Mouse (Mus musculus) frontal cortex, postnatal 14 days (tissue): ENCODE data around the gene Sh3rf3.

Experiments used
- DNase-seq, 2 experiments: peaks; one replicate each; pipeline ENCODE4 v3.0.0; 2022; ENCODE audit warnings: low spot score in 2 of 2

Sh3rf3 gene

DNA sequence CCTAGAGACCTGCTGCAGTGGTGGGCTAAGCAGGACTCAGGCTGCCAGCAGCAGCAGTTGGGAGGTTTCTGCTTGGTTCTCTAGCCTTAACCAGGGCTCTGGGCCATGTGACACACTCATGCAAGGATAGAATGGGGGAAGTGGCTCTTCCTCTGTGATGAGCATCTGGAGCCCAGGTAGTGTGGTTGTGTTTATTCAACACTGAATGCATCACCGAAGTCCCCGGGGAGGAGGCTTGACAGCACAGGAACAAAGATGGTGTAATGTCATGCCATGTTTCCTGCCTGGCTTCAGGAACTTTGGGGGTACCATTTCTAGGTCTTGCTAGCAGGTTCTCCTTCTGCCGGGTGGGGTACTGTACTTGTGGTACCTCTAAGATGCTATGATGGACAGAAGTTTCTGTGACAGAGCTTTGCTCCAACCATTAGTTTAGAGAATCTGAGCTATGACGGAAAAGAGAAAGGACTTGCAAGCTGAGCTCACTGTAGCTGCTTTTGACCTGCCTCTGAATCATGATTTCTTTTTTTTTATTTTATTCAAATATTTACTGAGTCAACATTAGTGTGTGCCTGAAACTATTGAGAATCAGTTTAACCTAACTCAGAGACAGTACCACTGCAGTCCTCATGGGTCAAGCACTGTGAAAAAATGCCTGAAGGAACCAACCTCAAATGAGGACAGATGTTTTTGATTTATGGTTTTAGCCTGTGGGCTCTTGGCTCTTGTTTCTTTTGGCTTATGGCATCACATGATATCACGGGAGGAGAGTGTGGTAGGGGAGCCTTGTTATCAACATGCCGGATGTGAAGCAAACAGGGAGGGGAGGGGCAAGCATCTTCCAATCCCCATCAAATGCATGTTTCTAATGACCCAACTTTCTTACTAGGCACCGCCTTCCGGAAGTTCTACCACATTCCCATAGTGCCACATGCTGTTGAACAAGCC lies 102.4 kb downstream of the Sh3rf3 start:
- DNase-seq, result no peak

DNA sequence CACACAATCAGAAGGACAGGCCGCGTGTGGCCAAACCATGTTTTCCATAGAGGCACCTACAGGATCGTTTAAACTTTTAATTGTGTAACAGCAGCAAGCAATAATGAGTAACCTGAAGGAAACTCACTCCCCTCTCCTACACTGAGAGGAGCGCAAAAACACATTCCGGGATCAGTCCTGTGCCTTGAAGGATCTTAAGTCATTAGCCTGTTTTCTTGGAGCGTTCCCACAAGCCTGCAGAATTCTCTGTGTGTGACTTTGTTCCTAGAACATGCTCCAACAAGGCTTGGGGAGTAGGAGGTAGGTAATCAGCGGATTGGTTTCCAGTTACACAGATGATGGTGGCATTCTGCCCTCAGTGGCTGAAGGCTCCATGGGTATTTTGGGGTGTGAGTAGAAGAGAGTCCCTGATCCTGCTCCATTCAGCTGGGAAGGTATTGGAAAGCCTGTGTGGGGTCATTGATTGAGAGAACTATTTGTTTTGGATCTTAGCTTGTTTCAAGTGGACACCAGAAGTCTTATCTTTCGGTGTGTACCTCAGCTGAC lies 108.6 kb downstream of the Sh3rf3 start:
- DNase-seq, result no peak

- no peak for DNase-seq
Measured at GRCm38 (mm10) chr10:58922216-58922829, 109.2 kb downstream of the Sh3rf3 start.

- no peak for DNase-seq
Measured at GRCm38 (mm10) chr10:58922993-58923392, 109.8 kb downstream of the Sh3rf3 start.

DNA sequence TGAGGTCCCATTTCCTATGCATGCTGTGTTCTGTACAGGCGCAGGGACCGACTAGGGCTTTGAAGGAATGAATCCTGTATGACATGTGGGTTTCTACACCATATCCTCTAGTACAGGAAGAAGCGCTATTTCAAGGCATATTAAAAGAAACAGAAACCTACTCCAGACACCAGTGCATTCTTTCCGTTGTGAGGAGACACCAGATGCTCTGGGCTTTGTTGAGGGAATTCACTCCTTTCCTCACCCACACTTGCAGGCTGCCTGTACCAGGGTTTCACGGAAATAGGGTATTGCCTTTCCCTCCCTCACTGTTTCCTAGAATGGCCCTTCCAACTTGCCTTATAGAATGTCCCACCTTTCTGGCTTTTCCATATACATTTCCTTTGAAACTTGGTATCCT lies 113.4 kb downstream of the Sh3rf3 start:
- DNase-seq, result no peak

DNA sequence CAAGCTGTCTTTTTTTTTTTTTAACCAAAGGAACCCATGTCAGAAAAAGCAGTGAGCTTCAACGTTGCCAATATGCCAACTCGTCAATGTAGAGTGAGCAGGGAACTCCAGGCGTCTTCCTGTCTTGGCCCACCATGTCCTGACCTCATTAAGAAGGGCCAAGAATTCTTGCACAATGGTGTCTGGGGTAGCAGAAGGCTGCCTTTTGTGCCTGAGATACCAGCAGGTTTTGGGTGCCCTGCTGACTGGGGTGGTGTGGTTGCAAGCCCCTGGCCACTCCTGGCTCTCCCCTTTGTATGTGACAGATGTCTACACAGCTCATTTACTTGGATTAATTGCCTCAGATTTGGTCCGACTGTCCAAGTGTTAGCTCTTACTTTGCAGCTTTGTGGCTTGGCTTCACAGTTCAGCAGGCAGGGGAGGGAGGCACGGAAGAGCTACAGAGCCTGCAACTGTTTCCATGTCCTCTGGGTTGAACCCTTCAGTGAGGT lies 115.8 kb downstream of the Sh3rf3 start:
- DNase-seq, result no peak

DNA sequence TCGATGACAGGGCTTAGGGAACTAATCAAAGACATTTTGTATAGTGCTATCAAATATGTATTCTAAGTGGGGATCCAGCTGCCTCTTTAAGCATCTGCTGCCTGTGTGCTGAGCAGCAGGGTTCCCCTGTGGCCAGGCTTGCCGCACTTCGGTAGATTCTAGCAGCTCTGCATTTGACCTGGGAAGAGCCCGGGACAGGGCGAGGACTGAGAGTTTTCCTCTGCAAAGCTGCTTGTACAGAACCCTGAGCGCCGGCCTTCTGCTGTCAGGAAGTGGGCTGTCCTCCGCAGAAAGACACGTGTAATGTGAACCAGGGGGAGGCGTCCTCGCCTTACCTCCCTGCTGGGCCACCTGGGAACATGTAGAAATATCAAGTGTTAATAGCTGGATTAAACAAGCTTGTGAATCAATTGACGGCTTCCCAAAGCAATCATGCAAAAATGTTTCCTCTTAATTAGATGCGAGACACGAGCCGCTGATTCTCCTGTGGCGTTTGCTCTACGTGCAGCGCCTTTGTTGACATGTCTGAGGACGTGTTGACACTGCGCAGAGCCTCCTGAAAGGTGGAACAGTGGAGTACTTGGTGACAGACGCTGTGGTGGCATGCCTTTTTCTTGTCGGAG lies 119.1 kb downstream of the Sh3rf3 start:
- no peak for DNase-seq

DNA sequence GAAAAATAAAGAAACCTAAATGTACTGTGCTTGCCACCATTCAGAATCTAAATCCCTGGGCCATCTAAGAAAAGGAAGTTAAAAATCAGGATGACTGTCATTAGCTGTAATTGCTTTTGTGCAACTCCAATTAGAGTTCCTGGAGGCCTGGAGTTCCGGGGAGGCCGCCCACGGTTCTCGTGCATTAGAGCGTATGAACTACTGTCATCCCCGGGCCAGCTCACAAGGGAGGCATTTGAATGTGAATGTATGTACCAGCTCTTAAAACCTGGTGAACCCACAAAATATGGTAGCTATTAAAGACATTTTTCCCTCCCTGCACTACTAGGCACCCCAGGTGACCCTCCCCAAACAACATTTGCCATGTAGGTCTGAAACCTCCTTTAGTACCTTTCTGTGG lies 122.4 kb downstream of the Sh3rf3 start:
- DNase-seq, result no peak

- DNase-seq, result no peak
Measured at GRCm38 (mm10) chr10:58936441-58936860, 123.3 kb downstream of the Sh3rf3 start.

DNA sequence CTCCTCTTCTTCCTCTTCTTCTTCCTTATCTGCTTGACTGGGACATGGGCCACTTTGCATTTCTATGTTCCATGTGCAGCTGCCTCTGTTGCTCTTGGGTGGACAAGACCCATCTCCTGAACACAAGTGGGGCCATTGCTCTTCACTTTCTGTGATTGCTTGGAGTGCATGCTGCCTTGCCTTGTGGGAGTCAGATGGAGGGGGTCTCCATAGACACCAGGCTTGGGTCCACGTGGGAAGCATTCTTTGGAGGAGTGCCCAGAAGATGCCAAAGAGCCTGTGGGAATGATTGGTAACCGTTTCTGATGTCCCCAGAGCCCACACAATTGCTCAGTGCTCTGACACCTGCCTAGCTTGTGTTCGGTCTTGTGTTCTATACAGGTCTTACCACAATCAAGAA lies 124.4 kb downstream of the Sh3rf3 start:
- DNase-seq, result no peak

DNA sequence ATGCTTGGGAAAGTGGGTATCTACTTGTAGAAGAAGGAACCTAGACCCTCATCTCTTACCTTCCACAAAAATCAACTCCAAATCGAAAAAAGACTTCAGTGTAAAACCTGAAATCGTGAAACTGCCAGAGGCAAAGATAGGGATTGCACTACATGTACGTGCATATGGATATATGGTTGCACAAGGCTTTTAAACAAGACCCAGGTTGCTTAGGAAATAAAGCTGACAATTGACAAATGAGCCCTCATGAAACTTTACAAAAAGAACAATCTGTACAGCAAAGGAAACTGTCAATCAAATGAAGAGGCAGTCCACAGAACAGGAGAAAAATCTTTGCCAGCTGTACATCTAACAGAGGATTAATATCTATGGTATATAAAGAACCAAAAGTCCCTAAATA lies 129.7 kb downstream of the Sh3rf3 start:
- no peak for DNase-seq

DNA sequence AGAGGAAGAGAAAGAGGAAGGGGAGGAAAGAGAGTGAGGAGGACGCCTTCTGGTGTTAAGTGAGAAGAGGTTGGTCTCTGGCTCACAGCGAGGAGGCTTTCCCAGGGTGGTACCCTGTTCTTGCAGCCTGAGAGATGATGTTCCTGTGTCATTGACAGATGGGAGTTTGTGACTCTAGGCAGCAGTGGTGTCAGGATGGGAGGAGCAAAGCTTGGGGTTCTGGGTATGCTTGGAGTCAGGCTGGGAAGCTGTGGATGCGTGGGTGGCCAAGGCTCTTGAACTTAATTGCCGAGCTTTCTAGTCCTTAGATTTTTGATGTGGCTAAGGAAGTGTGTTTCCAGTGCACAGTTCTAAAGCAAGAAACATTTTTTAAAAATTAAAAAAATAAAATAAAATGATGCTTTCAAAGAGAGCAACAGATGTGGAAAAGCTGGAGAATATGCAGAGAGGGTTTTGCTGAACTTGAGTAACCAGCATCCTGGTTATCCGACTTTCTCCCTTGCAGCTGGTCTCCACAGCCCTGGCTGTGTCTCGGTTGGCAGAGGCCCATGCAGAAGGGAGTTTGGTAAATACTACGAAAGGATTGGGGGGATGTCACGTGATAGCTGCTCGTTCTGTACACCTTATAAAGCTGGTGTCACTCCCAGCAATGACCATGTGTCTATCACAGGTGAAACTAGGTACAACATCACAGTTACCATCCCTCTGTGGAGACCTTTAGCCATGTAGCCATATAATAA lies 130.7 kb downstream of the Sh3rf3 start:
- DNase-seq, result no peak

DNA sequence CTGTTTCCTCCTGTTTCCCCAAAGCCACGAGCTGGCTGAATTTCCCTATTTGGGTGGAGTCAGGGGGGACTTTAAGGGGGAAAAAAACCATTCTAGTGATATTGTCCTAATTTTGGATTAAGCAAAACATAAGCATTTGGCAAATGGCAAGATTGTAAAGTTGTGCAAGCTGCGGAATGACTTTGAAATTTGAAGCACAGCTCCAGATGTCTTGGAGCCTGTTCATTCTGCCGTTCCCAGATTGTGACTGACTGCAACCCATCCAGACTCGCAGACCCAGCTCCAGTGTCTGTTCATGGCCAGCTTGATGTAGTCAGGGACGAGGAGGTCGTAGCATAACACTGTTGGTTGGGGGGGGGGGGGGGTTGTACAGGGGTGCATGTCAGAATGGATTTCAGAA lies 131.8 kb downstream of the Sh3rf3 start:
- no peak for DNase-seq

DNA sequence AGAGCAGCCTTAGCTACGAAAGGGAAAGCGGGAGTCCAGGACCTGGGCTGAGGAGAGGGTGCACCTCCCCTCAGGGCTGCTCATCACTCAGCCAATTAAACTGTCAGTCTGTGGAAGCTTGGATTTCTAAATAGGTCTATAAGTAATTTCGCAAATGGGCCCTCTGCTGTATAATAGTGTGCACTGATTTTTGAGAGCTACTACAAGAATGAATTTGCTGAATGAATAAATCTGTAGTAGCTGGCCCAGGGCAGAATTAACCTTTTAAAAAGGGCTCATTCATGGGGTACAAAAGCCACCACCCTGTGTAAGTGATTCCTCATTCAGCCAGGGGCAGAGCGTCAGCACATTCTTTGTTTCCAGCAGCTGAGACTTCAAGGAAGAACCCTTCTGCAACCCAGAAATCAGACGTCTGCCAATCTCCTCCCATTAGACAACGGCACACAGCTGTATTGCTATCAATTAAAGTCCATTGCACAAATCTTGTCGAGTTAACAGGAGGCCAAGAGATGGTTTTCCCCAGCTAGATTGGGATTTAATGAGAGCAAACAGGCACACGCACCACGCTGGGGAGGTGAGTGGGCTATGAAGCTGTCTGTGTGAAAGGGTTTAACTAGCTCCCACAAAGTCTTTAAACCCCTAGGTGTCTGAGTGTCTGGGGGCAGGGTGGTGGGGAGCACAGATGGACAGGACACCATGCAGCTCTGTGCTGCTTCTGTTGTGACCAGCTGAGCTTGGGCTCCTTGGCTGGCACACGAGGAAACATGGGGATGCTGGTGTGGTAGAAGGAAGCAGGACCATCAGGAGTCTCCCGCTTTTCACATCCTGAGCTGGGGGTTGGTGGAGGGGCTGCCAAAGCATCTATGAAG lies 136.8 kb downstream of the Sh3rf3 start:
- no peak for DNase-seq

GRCm38 (mm10) chr10:58960193-58960592 lies 147.0 kb downstream of the Sh3rf3 start:
- DNase-seq, result no peak

GRCm38 (mm10) chr10:58968236-58968635 lies 155.1 kb downstream of the Sh3rf3 start:
- no peak for DNase-seq

DNA sequence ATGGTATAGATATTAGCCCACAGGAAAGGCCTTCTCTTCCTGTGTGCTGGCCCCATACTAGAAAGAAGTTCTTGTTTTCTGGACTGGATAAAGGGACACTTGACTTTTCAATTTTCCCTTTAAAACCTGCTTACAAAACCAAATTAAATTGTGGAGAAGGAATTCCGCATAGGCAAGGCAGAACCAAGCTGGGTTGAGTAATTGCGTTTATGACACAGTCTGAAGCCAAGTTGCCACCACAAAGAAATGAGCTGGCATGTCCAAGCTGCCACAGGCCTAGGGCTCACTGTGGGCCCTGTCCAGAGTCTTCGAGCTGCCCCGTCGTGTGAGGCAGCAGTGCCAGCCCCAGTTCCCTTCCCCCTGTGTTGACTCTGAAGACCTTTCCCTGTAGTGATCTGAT lies 156.2 kb downstream of the Sh3rf3 start:
- no peak for DNase-seq

- no peak for DNase-seq
Measured at GRCm38 (mm10) chr10:58972115-58972514, 159.0 kb downstream of the Sh3rf3 start.

DNA sequence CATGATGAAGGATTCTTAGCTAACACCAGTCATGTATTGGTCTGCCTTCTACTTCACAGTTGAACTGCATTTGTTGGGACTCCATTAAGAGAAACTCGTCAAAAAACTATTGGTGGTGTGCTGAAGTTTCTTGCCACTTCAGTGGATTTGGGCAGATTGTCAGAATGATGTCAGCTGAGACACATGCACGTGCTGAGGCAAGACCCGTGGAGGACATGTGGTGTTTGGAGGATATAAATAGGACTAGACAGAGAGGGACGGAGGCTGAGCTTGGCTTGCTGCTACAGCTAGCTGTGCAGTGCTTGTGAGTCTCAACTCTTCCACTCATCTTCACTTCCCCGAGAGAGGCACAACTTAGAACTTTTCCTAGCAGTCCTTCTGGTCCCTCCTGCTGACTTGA lies 161.0 kb downstream of the Sh3rf3 start:
- no peak for DNase-seq

DNA sequence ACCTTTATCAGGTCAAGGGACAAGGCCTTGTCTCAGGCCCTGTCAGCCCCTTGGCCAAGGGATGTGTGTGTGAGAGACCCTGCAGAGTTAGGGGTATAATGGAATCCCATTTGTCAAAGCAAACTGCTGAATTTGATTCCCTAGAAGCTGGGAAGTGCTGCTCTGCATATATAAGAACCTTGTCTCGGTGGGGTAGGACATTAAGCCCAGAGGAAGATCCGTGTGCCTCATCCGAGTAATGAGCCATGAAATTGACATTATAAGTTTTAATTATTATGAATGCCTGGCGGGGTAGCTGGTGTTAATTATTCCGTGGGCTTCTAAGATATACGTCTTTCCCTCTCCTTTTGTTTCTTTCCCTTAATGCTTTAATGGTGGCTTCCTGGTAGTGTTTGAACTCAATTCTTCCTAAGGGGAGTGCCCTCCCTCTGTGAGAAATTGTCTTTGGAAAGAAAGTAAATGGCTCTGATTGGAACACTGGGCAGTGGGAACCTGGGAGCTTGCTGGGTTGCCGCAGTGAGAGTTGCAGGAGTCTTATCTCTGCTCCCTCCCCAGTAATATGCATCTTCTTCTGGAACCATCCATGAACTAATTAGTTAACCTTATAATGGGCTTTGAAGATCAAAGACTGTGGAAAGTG lies 166.3 kb downstream of the Sh3rf3 start:
- DNase-seq, result no peak
